Mouse (Mus musculus) midbrain, embryonic 15.5 days (tissue): ENCODE measurements around the gene Mfap2. TPM values are rescaled to one million over a fixed set of nuclear protein-coding genes. Genes with fewer than 3 reads are reported as not detected.
A peak's percentile ranks its signal among the peaks of the same experiment; 100 is the strongest.

Experiments
- ATAC-seq: fragments of 200-750 bp; cut with Nextera tagmentation; replicated peaks from 2 replicates; pipeline ENCODE4 v1.8.0; 2017; ENCODE audit warnings: moderate TSS enrichment
- H3K27ac ChIP-seq: fragments of 300-500 bp; sonication (generic); 2 replicates; pipeline ENCODE4 v1.5.1; 2015; ENCODE audit warnings: mild to moderate bottlenecking, inconsistent platforms
- H3K27me3 ChIP-seq: fragments of 300-500 bp; sonication (generic); replicated peaks from 2 replicates; pipeline ENCODE4 v1.6.1; 2015; ENCODE audit warnings: inconsistent platforms
- H3K36me3 ChIP-seq: fragments of 300-500 bp; sonication (generic); replicated peaks from 2 replicates; pipeline ENCODE4 v1.6.1; 2015; ENCODE audit warnings: inconsistent platforms
- H3K4me1 ChIP-seq: fragments of 300-500 bp; sonication (generic); 2 replicates; pipeline ENCODE4 v1.6.1; 2015; ENCODE audit warnings: inconsistent platforms
- H3K4me2 ChIP-seq: fragments of 300-500 bp; sonication (generic); 2 replicates; pipeline ENCODE4 v1.6.1; 2015; ENCODE audit warnings: inconsistent platforms, mild to moderate bottlenecking, moderate library complexity
- H3K4me3 ChIP-seq: fragments of 300-500 bp; sonication (generic); 2 replicates; pipeline ENCODE4 v1.5.1; 2015; ENCODE audit warnings: mild to moderate bottlenecking, inconsistent platforms
- H3K9ac ChIP-seq: fragments of 300-500 bp; sonication (generic); 2 replicates; pipeline ENCODE4 v1.6.1; 2015; ENCODE audit warnings: mild to moderate bottlenecking, inconsistent platforms
- H3K9me3 ChIP-seq: fragments of 300-500 bp; sonication (generic); 2 replicates; pipeline ENCODE4 v1.6.1; 2016; ENCODE audit warnings: inconsistent platforms
- WGBS: fragments of 180-500 bp; shearing (Covaris S2); methylation state at CpG from one replicate; pipeline ENCODE4 v1.1.7; 2015; ENCODE audit warnings: mixed read lengths; 5-methylcytosine and 5-hydroxymethylcytosine counted together
- polyA plus RNA-seq: library from polyadenylated mRNA; unstranded; fragments of >200 nt; fragmentation: Nextera tagmentation; extraction: Ambion mirVana; gene quantifications from 2 replicates; pipeline ENCODE4 v1.2.1, GENCODE M21; 2015

The Mfap2 gene
- polyA plus RNA-seq, 1 experiment from 2014 or later, result 153 TPM

DNA sequence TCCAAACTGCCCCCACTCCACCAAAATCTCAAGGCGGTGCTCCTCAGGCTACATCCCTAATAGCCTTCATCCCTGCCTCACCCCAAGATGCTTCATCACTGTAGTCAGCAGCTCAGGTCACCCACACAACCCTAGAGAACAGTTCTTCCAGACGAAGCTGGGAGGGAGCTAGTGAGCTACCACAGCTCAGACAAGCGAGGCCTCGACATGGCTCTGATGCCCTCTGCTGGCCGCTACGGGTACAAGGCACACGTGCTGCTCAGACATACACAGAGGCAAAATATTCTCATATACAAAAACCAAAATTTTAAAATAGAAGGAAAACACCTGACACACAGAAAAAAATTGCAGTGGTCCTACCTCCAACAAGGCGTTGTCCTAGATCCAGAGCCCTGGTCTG lies 54.9 kb downstream of the Mfap2 start:
- Histone ChIP-seq H3K4me1 (peaks cover 12% of the 10 kb centered on the region; the same call in 1 of the 2 replicates), H3K27me3 (no peaks in the 10 kb centered on the region), H3K9me3 (no peaks in the 10 kb centered on the region), H3K4me2 (no peak overlapping the region), H3K36me3 (peaks cover 41% of the 10 kb centered on the region), H3K4me3 (no peak overlapping the region), H3K9ac (no peak overlapping the region), H3K27ac (peak overlapping the region; percentile 45; the same call in 1 of the 2 replicates)
- 2% methylated on average over 8 of the region's 8 CpGs for WGBS
- 0 out of 2 replicates have a peak, but pooled peaks have one; percentile 10 for ATAC-seq

Other genes with a start within 250 kb of the Mfap2 start
- gene Padi4, start 236.2 kb upstream of the Mfap2 start, polyA plus RNA-seq, result 0.11 and 0.19 TPM in 2 replicates
- gene Padi3, start 199.8 kb upstream of the Mfap2 start, polyA plus RNA-seq, result not detected in 2 replicates
- 0.04 TPM in 1 of 2 replicates, not detected in the other for gene Padi1, start 164.6 kb upstream of the Mfap2 start, polyA plus RNA-seq
- gene Padi2, start 104.1 kb upstream of the Mfap2 start, polyA plus RNA-seq, result 1.2 and 1.4 TPM in 2 replicates
- gene Sdhb, start 49.2 kb upstream of the Mfap2 start, polyA plus RNA-seq, result 442 and 447 TPM in 2 replicates
- 189 and 193 TPM in 2 replicates for gene Atp13a2, start 23.5 kb upstream of the Mfap2 start, polyA plus RNA-seq
- gene Crocc, start 50.1 kb downstream of the Mfap2 start, polyA plus RNA-seq, result 7.0 and 8.9 TPM in 2 replicates
- gene Necap2, start 67.9 kb downstream of the Mfap2 start, polyA plus RNA-seq, result 55.9 and 56.0 TPM in 2 replicates
- gene Spata21, start 77.9 kb downstream of the Mfap2 start, polyA plus RNA-seq, result 0.27 and 0.87 TPM in 2 replicates
- 24.4 and 26.0 TPM in 2 replicates for gene Szrd1, start 129.4 kb downstream of the Mfap2 start, polyA plus RNA-seq
- gene Fbxo42, start 137.5 kb downstream of the Mfap2 start, polyA plus RNA-seq, result 28.5 and 30.0 TPM in 2 replicates
- 8.7 and 9.9 TPM in 2 replicates for gene Rsg1, start 203.5 kb downstream of the Mfap2 start, polyA plus RNA-seq
- gene Arhgef19, start 229.1 kb downstream of the Mfap2 start, polyA plus RNA-seq, result 1.0 and 1.7 TPM in 2 replicates